Comparison of ENCODE assay signal across 29 mouse cellular contexts in the genomic region with DNA sequence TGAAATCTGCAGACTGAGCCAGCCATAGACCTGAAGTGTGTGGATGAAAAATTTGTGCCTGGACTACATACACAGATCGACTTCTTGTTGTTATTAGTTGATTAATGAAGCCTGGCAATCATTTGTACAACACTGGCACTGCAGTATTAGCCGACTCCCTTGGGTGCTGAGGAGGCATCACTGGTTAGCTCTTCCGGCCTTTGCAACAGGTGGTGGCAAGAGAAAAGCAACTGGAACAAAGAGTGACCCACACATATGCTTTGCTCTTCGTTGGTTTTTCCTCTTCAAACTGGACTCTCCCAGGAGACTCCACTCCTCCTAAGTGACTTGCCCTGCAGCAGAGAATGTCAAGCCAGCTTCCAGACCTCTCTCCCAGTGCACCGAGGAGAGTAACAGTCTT. TPM values are rescaled to one million over a fixed set of nuclear protein-coding genes. Genes with fewer than 3 reads are reported as not detected.
"Had no signal": no experiment of that assay in that cellular context is flagged by ENCODE, and none has a peak within 500 bp of the region (broad histone marks: within the 10 kb centered on the region; RNA-seq: fewer than 3 reads in every experiment).

No protein-coding gene starts in this region.

- H3K36me3 ChIP-seq: limb, embryonic 10.5 days; limb, embryonic 12.5 days; limb, embryonic 13.5 days; limb, embryonic 15.5 days; liver, embryonic 12.5 days; liver, embryonic 13.5 days; liver, embryonic 15.5 days; lung, embryonic 15.5 days; midbrain, embryonic 10.5 days; midbrain, embryonic 12.5 days; midbrain, embryonic 13.5 days; midbrain, embryonic 15.5 days; neural tube, embryonic 12.5 days had no signal

- H3K4me3 ChIP-seq: limb, embryonic 10.5 days; limb, embryonic 12.5 days; limb, embryonic 13.5 days; limb, embryonic 15.5 days; liver, embryonic 12.5 days; liver, embryonic 13.5 days; liver, embryonic 15.5 days; lung, embryonic 15.5 days; megakaryocyte, embryonic 14.5 days; midbrain, embryonic 10.5 days; midbrain, embryonic 12.5 days; midbrain, embryonic 13.5 days; midbrain, embryonic 15.5 days; neural tube, embryonic 12.5 days had no signal

- ATAC-seq: liver, embryonic 12.5 days; liver, postnatal 0 days; lung, postnatal 0 days; midbrain, embryonic 13.5 days; midbrain, embryonic 15.5 days; midbrain, embryonic 16.5 days had no signal

- H3K4me2 ChIP-seq: limb, embryonic 12.5 days; limb, embryonic 13.5 days; limb, embryonic 15.5 days; liver, embryonic 11.5 days; liver, embryonic 12.5 days; liver, embryonic 13.5 days; liver, embryonic 15.5 days; lung, embryonic 14.5 days; lung, embryonic 15.5 days; midbrain, embryonic 11.5 days; midbrain, embryonic 12.5 days; midbrain, embryonic 13.5 days; midbrain, embryonic 15.5 days; neural tube, embryonic 12.5 days had no signal

RNA-seq across cellular contexts. Expression of gene Chrng, which starts 0.7 kb away (rescaled TPM):
- polyA plus RNA-seq: liver, adult 2 months; liver, embryonic 14.5 days; liver, postnatal 0 days; lung, embryonic 14.5 days; midbrain, embryonic 11.5 days; midbrain, embryonic 12.5 days; midbrain, embryonic 13.5 days; midbrain, embryonic 14.5 days; midbrain, embryonic 15.5 days; midbrain, embryonic 16.5 days; midbrain, postnatal 0 days had no signal

RNA-seq across cellular contexts. Expression of gene Chrnd, which starts 13.4 kb away (rescaled TPM):
- polyA plus RNA-seq: liver, adult 2 months; liver, embryonic 11.5 days; liver, embryonic 12.5 days; liver, embryonic 14.5 days; liver, postnatal 0 days; lung, embryonic 14.5 days; lung, postnatal 0 days; macrophage; midbrain, embryonic 10.5 days; midbrain, embryonic 11.5 days; midbrain, embryonic 12.5 days; midbrain, embryonic 13.5 days; midbrain, embryonic 14.5 days; midbrain, embryonic 15.5 days; midbrain, embryonic 16.5 days; midbrain, postnatal 0 days had no signal

RNA-seq across cellular contexts. Expression of gene Prss56, which starts 20.7 kb away (rescaled TPM):
- polyA plus RNA-seq: limb, embryonic 10.5 days; limb, embryonic 11.5 days; limb, embryonic 12.5 days; liver, adult 2 months; liver, embryonic 11.5 days; liver, embryonic 12.5 days; liver, embryonic 13.5 days; liver, embryonic 14.5 days; liver, embryonic 15.5 days; liver, embryonic 16.5 days; liver, postnatal 0 days; lung, adult 2 months; lung, embryonic 14.5 days; lung, embryonic 15.5 days; lung, embryonic 16.5 days; lung, postnatal 0 days; macrophage; midbrain, embryonic 11.5 days; midbrain, embryonic 13.5 days; midbrain, embryonic 15.5 days; midbrain, embryonic 16.5 days; midbrain, postnatal 0 days had no signal

RNA-seq across cellular contexts. Expression of gene Ecel1, which starts 47.5 kb away (rescaled TPM):
- polyA plus RNA-seq: liver, adult 2 months; liver, embryonic 13.5 days; liver, embryonic 15.5 days; lung, adult 2 months; macrophage had no signal
